Mouse (Mus musculus) retina, adult 2 months (tissue): Measurements from ENCODE around the gene Prss12.

Experiments
- DNase-seq: peaks from one replicate; pipeline ENCODE4 v3.0.0-alpha.2; 2012; ENCODE audit warnings: low read depth, low spot score

Prss12 gene

GRCm38 (mm10) chr3:123527806-123528507, 81.2 kb downstream of the Prss12 start:
- DNase-seq: no peak

GRCm38 (mm10) chr3:123531124-123531523, 84.4 kb downstream of the Prss12 start:
- no peak for DNase-seq

DNA sequence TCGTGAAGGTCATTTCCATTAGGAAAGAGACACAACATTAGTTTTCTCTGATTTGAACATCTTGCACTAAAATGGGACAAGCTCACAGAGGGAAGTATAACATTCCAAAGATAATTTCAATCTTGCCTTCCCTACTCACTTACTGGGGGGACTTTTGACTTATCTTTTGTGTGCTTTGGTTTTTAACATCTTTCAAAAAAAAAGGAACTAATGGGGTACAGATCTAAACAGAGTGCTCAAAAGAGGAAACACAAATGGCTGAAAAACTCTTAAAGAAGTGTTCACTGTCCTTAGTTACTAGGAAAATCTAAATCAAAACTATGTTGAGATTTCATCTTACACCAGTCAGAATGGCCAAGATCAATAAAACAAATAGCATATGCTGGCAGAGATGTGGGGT, 90.6 kb downstream of the Prss12 start:
- DNase-seq: no peak

- no peak for DNase-seq
Observed at GRCm38 (mm10) chr3:123543585-123544304, 97.0 kb downstream of the Prss12 start.

DNA sequence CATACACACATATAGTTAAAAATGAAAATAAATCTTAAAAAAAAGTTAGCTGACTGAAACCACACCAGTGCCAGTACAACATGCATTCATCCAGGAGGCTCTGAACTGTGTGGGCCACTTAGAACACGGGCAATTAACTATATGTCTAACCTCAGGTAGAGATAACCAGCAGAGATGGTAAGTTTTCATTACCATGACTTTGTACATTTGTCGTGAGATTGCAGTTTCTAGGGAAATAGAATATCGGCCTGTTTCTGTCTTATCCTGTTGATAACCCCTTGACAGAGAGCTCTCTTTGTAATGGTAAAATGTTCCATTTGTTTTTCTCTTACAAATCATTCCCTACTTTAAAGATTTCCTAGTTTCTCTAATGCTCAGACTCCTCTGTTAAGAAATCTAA, 103.8 kb downstream of the Prss12 start:
- no peak for DNase-seq

DNA sequence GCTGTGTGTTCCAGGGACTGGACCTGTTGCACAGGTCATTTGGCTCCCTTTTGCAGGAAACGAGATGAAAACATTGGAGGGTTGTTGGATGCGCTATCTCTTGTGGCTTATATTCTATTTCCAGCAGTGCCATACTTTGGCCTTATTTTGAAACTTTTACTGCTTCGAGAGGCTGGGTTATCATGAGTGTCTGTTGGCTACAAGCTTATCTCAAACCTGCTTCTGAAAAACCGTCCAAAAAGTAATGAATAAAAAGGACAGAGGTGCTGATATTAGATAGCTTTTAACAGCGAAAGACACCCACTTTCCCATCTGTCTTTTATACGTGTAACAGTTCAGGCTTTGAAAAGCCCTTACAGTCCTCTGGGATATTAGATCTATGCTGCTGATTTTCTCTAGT, 107.2 kb downstream of the Prss12 start:
- no peak for DNase-seq

GRCm38 (mm10) chr3:123555254-123555865, 108.6 kb downstream of the Prss12 start:
- no peak for DNase-seq
